Mouse (Mus musculus) lung, embryonic 15.5 days (tissue): ENCODE results near the gene Ssna1. TPM values are rescaled to one million over a fixed set of nuclear protein-coding genes. Genes with fewer than 3 reads are reported as not detected.
"Not testable (repeated sequence)": the region's sequence is repeated elsewhere in the genome, so short reads cannot be mapped to it uniquely, and the experiment has no call there.

ENCODE experiments used
- ATAC-seq: fragments of 200-750 bp; cut with Nextera tagmentation; 2 replicates; pipeline ENCODE4 v1.8.0; 2017; ENCODE audit warnings: moderate number of reproducible peaks, borderline replicate concordance; ENCODE audit not compliant: low FRiP score, low TSS enrichment; ENCODE audit errors: extremely low read depth
- H3K27ac ChIP-seq: fragments of 300-500 bp; sonication (generic); 2 replicates; pipeline ENCODE4 v1.5.1; 2015; ENCODE audit warnings: moderate library complexity, mild to moderate bottlenecking, inconsistent platforms
- H3K27me3 ChIP-seq: fragments of 300-500 bp; sonication (generic); 2 replicates; pipeline ENCODE4 v1.6.1; 2015; ENCODE audit warnings: inconsistent platforms
- H3K36me3 ChIP-seq: fragments of 300-500 bp; sonication (generic); 2 replicates; pipeline ENCODE4 v1.6.1; 2015; ENCODE audit warnings: inconsistent platforms
- H3K4me1 ChIP-seq: fragments of 300-500 bp; sonication (generic); 2 replicates; pipeline ENCODE4 v1.6.1; 2015; ENCODE audit warnings: inconsistent platforms
- H3K4me2 ChIP-seq: fragments of 300-500 bp; sonication (generic); 2 replicates; pipeline ENCODE4 v1.6.1; 2015; ENCODE audit warnings: inconsistent platforms, mild to moderate bottlenecking, moderate library complexity
- H3K4me3 ChIP-seq: fragments of 300-500 bp; sonication (generic); 2 replicates; pipeline ENCODE4 v1.5.1; 2015; ENCODE audit warnings: mild to moderate bottlenecking, inconsistent platforms
- H3K9ac ChIP-seq: fragments of 300-500 bp; sonication (generic); 2 replicates; pipeline ENCODE4 v1.6.1; 2015; ENCODE audit warnings: inconsistent platforms
- H3K9me3 ChIP-seq: fragments of 300-500 bp; sonication (generic); 2 replicates; pipeline ENCODE4 v1.6.1; 2016; ENCODE audit warnings: inconsistent platforms
- WGBS: fragments of 180-500 bp; shearing (Covaris S2); methylation state at CpG from one replicate; pipeline ENCODE4 v1.1.7; 2015; 5-methylcytosine and 5-hydroxymethylcytosine counted together
- polyA plus RNA-seq: library from polyadenylated mRNA; unstranded; fragments of >200 nt; fragmentation: Nextera tagmentation; extraction: Ambion mirVana; gene quantifications from 2 replicates; pipeline ENCODE4 v1.2.1, GENCODE M21; 2015

The Ssna1 gene
- polyA plus RNA-seq, 1 experiment from 2014 or later: 239 TPM

- Histone ChIP-seq H3K9ac (no peak overlapping the region), H3K4me2 (peak overlapping the region; percentile 12; the same call in 1 of the 2 replicates), H3K36me3 (peaks cover 16% of the 10 kb centered on the region), H3K27ac (no peak overlapping the region), H3K4me3 (no peak overlapping the region), H3K27me3 (peaks cover 13% of the 10 kb centered on the region), H3K4me1 (peaks cover 44% of the 10 kb centered on the region), H3K9me3 (no peaks in the 10 kb centered on the region)
- 60% methylated on average over 6 of the region's 6 CpGs for WGBS
- no peak for ATAC-seq
Observed at GRCm38 (mm10) chr2:25265897-25266656, 6.2 kb downstream of the Ssna1 start.

- H3K4me3 ChIP-seq: no peak overlapping the region
- peaks cover 39% of the 10 kb centered on the region for H3K4me1 ChIP-seq
- H3K27me3 ChIP-seq: peaks cover 13% of the 10 kb centered on the region
- H3K9ac ChIP-seq: no peak overlapping the region
- no peaks in the 10 kb centered on the region for H3K9me3 ChIP-seq
- no peak for ATAC-seq
- peak overlapping the region; percentile 9; the same call in 1 of the 2 replicates for H3K4me2 ChIP-seq
- no peak overlapping the region for H3K27ac ChIP-seq
- peaks cover 6% of the 10 kb centered on the region for H3K36me3 ChIP-seq
- 65% methylated on average over 3 of the region's 3 CpGs for WGBS
Observed at GRCm38 (mm10) chr2:25264851-25265250, 7.4 kb downstream of the Ssna1 start.

GRCm38 (mm10) chr2:25264286-25264660, 8.0 kb downstream of the Ssna1 start:
- H3K4me1 ChIP-seq: peaks cover 39% of the 10 kb centered on the region
- H3K4me3 ChIP-seq: 0 out of 2 replicates have a peak overlapping the region, but pooled peaks have one; percentile 70
- no peak overlapping the region for H3K9ac ChIP-seq
- no peak overlapping the region for H3K27ac ChIP-seq
- WGBS: 69% methylated on average over 5 of the region's 5 CpGs
- H3K9me3 ChIP-seq: no peaks in the 10 kb centered on the region
- no peak for ATAC-seq
- H3K4me2 ChIP-seq: peak overlapping the region; percentile 99; the same call in 1 of the 2 replicates
- H3K36me3 ChIP-seq: peaks cover 2% of the 10 kb centered on the region; the same call in 1 of the 2 replicates
- H3K27me3 ChIP-seq: peaks cover 13% of the 10 kb centered on the region

DNA sequence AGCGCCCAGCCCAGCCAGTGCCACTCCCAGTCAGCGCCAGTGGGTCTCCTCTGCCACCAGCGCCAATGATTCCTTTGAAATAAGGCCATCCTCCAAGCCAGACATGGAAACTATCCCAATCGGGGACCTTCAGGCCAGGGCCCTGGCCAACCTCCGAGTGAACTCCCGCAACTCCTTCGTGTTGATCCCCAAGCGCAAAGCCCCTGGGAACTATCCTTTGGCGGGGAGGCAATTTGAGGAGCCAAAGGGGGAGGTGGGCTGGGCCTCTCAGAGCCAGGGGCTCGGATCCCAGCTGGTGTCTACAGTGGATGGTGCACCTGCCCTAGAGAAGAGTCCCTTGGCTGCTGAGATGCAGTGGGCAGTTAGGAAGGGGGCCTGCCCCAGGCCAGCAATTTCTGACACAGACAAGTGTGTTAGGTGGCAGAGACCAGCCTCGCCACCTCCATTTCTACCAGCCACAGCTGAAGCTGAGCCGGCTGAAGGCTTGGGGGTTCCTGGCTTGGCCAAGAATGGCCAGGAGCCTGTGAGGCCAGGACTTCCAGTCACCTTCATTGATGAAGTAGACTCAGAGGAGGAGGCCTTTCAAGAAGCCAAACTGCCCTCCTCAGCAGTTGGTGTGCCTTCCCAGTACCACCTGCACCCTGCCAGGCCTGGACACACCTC, 8.5 kb downstream of the Ssna1 start:
- peak overlapping the region; percentile 70 for H3K4me3 ChIP-seq
- peaks cover 39% of the 10 kb centered on the region for H3K4me1 ChIP-seq

DNA sequence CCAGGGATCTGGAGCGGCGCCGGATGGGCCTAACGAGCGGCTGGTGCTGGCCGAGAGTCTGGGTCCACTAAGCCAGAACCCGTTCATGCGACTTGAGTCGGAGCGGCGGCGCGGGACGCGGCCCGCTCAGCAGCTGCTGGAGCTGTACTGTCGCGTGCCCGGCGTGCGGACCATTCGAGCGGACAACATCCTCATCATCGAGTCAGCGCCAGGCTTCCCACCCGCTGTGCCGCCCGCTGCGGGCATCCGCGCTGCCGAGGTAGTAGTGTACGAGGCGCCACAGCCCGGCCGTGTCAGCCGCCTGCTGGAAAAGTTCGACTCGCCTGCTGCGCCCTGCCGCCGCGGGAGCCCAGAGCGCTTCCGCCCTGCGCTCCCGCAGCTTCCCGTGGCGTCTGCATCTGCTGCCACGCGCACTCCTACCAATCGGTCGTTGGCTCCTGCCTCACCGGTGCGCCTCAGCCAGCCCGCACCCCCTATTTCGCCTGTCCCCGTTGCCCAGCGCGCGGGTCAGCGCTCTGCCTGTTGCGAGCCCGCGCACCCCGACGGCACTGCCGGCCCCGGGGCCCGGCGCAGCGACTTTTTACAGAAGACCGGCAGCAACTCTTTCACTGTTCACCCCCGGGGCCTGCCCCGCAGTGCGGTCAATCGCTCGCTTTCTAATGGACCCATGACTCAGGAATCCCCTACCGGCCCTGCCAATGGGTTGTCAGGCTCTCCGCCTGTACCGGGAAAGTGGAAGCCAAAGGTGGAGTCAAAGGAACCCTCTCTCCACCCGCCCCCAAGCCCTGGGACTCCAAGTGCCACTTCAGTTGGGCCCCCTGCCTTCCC, 9.2 kb downstream of the Ssna1 start:
- Histone ChIP-seq H3K36me3 (no peaks in the 10 kb centered on the region), H3K4me2 (peak overlapping the region; percentile 99), H3K27ac (0 out of 2 replicates have a peak overlapping the region, but pooled peaks have one; percentile 34), H3K9me3 (no peaks in the 10 kb centered on the region), H3K4me1 (peaks cover 39% of the 10 kb centered on the region), H3K27me3 (peaks cover 13% of the 10 kb centered on the region), H3K4me3 (peak overlapping the region; percentile 70), H3K9ac (peak overlapping the region; percentile 60)
- ATAC-seq: peak; percentile 39; the same call in 1 of the 2 replicates
- under 1% methylated on average over 82 of the region's 82 CpGs for WGBS

More for the DNA sequence above, 8.5 kb downstream of the Ssna1 start:
- H3K36me3 ChIP-seq: no peaks in the 10 kb centered on the region
- peak overlapping the region; percentile 99 for H3K4me2 ChIP-seq
- no peak overlapping the region for H3K27ac ChIP-seq
- 20% methylated on average over 12 of the region's 12 CpGs for WGBS
- H3K9ac ChIP-seq: peak overlapping the region; percentile 60
- H3K9me3 ChIP-seq: no peaks in the 10 kb centered on the region
- H3K27me3 ChIP-seq: peaks cover 13% of the 10 kb centered on the region
- no peak for ATAC-seq

GRCm38 (mm10) chr2:25262291-25262767, 9.9 kb downstream of the Ssna1 start, which contains the start of gene Tprn:
Gene Tprn (plus strand): TSS chr2:25262618.
- ATAC-seq: peak; percentile 98

GRCm38 (mm10) chr2:25261870-25262269, 10.4 kb downstream of the Ssna1 start:
- H3K9ac ChIP-seq: peak overlapping the region; percentile 21; the same call in 1 of the 2 replicates
- peaks cover 42% of the 10 kb centered on the region for H3K4me1 ChIP-seq
- no peaks in the 10 kb centered on the region for H3K9me3 ChIP-seq
- H3K4me2 ChIP-seq: peak overlapping the region; percentile 99
- no peak for ATAC-seq
- 43% methylated on average over 12 of the region's 12 CpGs for WGBS
- H3K36me3 ChIP-seq: no peaks in the 10 kb centered on the region
- H3K27me3 ChIP-seq: peaks cover 13% of the 10 kb centered on the region
- no peak overlapping the region for H3K27ac ChIP-seq
- H3K4me3 ChIP-seq: peak overlapping the region; percentile 70

More at GRCm38 (mm10) chr2:25262291-25262767, 9.9 kb downstream of the Ssna1 start, which contains the start of gene Tprn:
- under 1% methylated on average over 39 of the region's 39 CpGs for WGBS
- H3K9me3 ChIP-seq: no peaks in the 10 kb centered on the region
- peak within 1 kb of the TSS; percentile 60 for H3K9ac ChIP-seq
- H3K4me1 ChIP-seq: peaks cover 39% of the 10 kb centered on the region
- H3K4me2 ChIP-seq: peak within 1 kb of the TSS; percentile 99
- H3K27ac ChIP-seq: 0 out of 2 replicates have a peak within 1 kb of the TSS, but pooled peaks have one; percentile 34
- no peaks in the 10 kb centered on the region for H3K36me3 ChIP-seq
- peak within 1 kb of the TSS; percentile 70 for H3K4me3 ChIP-seq
- peaks cover 13% of the 10 kb centered on the region for H3K27me3 ChIP-seq

DNA sequence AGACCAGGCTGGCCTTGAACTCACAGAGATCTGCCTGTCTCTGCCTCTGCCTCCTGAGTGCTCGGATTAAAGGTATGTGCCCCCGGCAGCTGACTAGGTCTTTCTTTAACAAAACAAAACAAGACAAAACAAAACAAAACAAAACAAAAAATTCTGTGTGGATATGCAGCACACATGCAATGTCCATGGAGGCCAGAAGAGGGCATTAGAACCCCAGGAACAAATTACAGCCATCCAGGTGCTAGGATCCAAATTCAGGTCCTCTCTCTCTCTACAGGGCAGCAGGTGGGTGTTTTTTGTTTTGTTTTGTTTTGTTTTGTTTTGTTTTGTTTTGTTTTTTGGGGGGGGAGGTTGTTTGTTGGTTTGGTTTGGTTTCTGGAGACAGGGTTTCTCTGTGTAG, 13.4 kb downstream of the Ssna1 start:
- Histone ChIP-seq H3K4me3 (no peak overlapping the region), H3K27me3 (peaks cover 8% of the 10 kb centered on the region), H3K36me3 (no peaks in the 10 kb centered on the region), H3K9me3 (no peaks in the 10 kb centered on the region), H3K4me2 (no peak overlapping the region), H3K9ac (no peak overlapping the region), H3K27ac (no peak overlapping the region), H3K4me1 (peaks cover 35% of the 10 kb centered on the region)
- 61% methylated on average over 2 of the region's 2 CpGs for WGBS
- ATAC-seq: no peak

GRCm38 (mm10) chr2:25257250-25257649, 15.0 kb downstream of the Ssna1 start:
- H3K27ac ChIP-seq, H3K4me2 ChIP-seq, H3K27me3 ChIP-seq, H3K4me3 ChIP-seq, H3K9ac ChIP-seq, H3K36me3 ChIP-seq, H3K9me3 ChIP-seq, ATAC-seq: not testable (repeated sequence)
- H3K4me1 ChIP-seq: peaks cover 24% of the 10 kb centered on the region
- WGBS: 84% methylated on average over 5 of the region's 5 CpGs

GRCm38 (mm10) chr2:25256443-25257109, 15.7 kb downstream of the Ssna1 start:
- peak overlapping the region; percentile 71; the same call in 1 of the 2 replicates for H3K9ac ChIP-seq

More at GRCm38 (mm10) chr2:25256443-25257109, 15.7 kb downstream of the Ssna1 start:
- not testable (repeated sequence) for ATAC-seq, H3K36me3 ChIP-seq, H3K27ac ChIP-seq, H3K9me3 ChIP-seq, H3K27me3 ChIP-seq
- peak overlapping the region; percentile 93 for H3K4me2 ChIP-seq
- H3K4me3 ChIP-seq: peak overlapping the region; percentile 71
- WGBS: 53% methylated on average over 12 of the region's 12 CpGs
- peaks cover 21% of the 10 kb centered on the region for H3K4me1 ChIP-seq
